Mouse (Mus musculus) kidney, postnatal 25 days (tissue): ENCODE results near the gene Hyal3.
"Not testable (repeated sequence)": the region's sequence is repeated elsewhere in the genome, so short reads cannot be mapped to it uniquely, and the experiment has no call there.

Experiments
- DNase-seq, 2 experiments: peaks; one replicate each; pipeline ENCODE4 v3.0.0; 2021; ENCODE audit warnings: mixed read lengths in 2 of 2

Gene Hyal3

GRCm38 (mm10) chr9:107550491-107551116 lies 30.0 kb upstream of the Hyal3 start:
- DNase-seq, result peak; percentile 84 to 95

GRCm38 (mm10) chr9:107551117-107551889 lies 29.3 kb upstream of the Hyal3 start, which contains the start of gene Rassf1:
Gene Rassf1 (plus strand): TSS chr9:107551555.
- DNase-seq, result peak; percentile 78 to 92

- no peak for DNase-seq
Observed at GRCm38 (mm10) chr9:107551890-107552355, 28.7 kb upstream of the Hyal3 start.

- peak in 1 of 2 experiments; percentile 42 for DNase-seq
Observed at GRCm38 (mm10) chr9:107552690-107553393, 27.8 kb upstream of the Hyal3 start.

DNA sequence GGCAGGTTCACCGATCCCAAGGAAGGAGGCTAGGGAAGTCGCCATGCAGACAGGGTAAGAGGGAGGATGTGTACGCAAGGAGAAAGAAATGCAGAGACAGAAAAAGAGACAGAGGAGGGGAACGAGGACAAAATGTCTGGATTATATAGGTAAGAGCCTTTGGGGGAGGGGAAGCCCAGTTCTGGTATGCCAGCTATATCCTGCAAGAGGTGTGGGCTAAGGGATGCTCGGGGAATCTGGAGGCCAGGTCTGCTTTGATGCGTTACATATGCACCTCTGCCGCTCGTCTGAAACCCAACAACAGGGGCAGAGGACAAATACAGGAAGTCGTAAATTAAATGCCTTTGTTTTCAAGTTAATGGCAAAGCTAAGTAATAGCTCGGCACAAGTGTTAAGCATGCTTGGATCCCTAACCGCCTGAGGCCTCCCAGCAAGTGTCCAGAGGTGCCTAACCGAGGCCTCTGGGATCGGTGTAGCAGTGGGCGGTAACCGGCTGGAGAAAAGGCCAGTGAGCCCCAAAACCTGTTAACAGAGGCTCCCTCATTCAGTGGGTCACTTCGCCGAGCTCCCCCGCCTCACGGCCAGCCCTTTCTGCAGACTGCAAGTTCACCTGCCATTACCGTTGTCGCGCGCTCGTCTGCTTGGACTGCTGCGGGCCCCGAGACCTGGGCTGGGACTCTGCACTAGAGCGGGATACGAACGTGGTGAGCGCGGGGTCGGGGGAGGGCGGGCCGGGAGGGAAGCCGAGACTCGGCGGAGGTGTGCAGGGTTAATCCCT lies 26.9 kb upstream of the Hyal3 start:
- peak in 1 of 2 experiments; percentile 79 for DNase-seq

DNA sequence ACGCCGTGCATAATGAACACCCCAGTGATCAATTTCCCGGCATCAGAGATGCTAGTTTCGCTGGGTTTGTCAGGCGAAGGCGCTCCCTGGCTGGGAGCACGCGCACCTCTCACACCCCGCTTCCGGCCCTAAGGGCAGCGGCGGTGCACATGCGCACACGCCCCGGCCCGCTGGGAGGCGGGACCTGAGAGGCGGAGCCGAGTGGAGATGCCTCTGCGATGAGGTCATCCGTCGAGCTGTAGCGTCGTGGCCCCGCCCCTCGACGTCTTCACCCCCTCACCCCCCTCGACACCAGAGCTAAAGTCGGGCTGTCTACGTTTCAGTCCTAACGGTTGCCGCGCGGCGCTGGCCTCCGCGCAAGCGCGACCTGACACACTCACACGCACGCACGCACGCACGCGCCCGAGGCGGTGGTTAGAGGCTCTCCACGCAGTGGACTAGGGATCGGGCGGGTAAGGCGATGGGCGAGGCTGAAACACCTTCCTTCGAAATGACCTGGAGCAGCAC lies 26.2 kb upstream of the Hyal3 start:
- DNase-seq, result peak; percentile 97

DNA sequence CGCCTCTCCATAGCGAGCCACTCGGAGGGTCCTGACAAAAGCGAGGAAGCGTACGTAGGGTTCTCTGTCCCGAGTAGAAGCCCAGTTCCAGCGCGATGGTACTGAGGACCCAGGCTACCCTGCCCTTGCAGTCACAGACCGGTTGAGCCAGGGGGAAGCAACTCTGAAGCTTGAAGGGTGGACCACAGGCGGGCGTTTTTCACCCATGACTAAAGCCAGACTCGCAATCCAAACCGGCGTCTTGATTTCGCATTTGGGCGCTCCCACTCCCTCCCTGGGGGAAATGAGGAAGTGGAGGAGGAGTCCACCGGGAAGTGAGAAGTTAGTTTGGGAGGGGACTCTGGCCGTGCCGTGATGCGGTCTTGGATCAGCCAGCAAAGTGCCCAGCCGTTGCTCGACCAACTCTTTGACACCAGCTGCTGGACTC lies 25.6 kb upstream of the Hyal3 start:
- DNase-seq, result peak; percentile 68 to 82

- no peak for DNase-seq
Observed at GRCm38 (mm10) chr9:107555701-107556100, 24.9 kb upstream of the Hyal3 start.

GRCm38 (mm10) chr9:107556346-107556745 lies 24.3 kb upstream of the Hyal3 start:
- DNase-seq, result peak in 1 of 2 experiments; percentile 54

DNA sequence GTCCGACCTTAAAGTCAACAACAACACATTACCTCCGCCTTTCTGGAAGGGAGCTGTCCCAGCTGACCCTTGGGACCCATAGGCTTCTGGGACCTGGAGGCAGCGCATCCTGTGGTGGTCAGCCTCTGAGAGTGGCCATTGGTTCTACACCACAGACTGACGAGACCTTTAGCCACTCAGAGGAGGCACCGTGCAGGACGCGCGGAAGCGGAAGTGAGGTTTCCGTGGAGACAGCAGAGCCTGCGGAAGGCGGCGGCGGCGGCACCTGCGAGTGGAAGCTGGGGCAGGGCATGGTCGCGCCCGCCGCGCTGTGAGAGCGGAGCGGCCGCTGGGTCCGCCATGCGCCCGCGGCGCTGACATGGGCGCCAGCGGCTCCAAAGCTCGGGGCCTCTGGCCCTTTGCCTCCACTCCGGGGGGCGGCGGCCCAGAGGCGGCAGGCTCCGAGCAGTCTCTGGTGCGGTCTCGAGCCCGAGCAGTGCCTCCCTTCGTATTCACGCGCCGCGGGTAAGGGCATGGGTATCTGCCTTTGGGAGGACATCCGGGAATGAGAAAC lies 17.5 kb upstream of the Hyal3 start, which contains the start of gene Tusc2:
TSS of gene Tusc2 (plus strand) at position 227 of the 553 bp plus-strand sequence.
- peak; percentile 96 to 99 for DNase-seq

DNA sequence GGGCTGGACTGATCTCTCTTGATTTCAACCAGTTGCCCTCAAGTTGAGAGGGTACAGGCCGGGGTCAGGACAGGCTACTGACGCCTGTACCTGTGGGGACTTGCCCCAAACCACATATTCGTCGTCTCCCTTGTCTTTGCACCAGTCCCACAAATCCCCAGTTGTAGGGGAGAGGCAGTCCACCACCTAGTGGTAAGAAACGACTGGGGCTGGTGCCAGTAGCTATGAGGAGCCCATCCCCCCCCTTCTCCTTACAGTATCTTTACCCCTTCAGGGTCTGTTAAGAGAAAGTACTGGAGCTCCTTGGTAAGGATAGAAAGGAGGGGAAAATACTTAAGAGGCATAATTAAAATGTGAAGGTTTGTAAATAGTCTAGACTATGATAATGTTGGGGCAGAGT lies 15.1 kb upstream of the Hyal3 start:
- not testable (repeated sequence) for DNase-seq

GRCm38 (mm10) chr9:107566041-107566709 lies 14.4 kb upstream of the Hyal3 start:
- DNase-seq, result peak; percentile 94 to 97

- peak; percentile 65 to 88 for DNase-seq
Observed at GRCm38 (mm10) chr9:107566855-107567254, 13.8 kb upstream of the Hyal3 start.

GRCm38 (mm10) chr9:107567702-107568319 lies 12.8 kb upstream of the Hyal3 start, which contains the start of gene Hyal2:
Gene Hyal2 (plus strand): TSS chr9:107567945.
- peak; percentile 88 to 95 for DNase-seq

DNA sequence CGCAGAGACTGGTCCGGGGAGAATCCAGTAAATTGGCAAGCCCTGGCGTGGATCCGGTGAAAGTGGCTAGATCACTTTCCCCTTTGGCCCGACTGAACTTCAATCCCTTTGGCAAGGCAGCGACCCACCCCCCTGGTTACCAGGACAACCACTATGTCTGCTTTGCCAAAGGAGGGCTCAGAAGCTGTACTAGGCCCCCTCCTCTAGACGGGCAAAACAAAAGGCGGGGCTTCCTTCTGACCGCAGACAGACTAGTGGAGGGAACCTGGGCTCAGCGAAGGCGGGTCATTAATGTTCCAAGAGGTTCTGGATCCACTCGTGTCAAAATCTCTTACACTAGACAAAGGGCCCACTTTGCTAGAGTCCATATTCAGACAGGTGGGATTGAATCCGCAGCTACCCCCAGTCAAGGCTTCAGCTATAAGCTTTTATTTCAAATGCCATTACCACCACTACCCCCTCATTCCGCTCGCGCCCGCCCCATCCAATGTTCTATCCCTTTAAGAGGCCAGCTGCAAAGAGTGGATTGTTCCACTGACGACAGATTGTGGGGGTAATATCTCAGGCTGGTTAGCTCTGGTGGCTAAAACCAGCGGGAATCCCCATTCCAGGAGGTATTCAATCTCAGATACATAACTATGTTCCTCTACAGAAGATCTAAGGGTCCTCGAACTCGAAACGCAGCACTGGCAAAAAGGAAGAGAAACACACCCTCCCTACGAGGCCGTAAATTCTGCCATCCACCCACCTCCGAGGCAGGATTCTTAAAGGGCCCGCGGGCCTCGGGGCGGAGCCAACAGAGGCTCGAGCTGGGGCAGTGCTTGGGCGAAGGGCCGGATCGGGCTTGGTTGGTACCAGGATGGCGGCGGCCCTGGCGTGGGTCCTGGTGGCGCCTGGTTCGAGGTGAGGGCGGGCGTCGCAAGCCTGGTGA lies 12.0 kb upstream of the Hyal3 start:
- DNase-seq, result peak; percentile 89 to 95

DNA sequence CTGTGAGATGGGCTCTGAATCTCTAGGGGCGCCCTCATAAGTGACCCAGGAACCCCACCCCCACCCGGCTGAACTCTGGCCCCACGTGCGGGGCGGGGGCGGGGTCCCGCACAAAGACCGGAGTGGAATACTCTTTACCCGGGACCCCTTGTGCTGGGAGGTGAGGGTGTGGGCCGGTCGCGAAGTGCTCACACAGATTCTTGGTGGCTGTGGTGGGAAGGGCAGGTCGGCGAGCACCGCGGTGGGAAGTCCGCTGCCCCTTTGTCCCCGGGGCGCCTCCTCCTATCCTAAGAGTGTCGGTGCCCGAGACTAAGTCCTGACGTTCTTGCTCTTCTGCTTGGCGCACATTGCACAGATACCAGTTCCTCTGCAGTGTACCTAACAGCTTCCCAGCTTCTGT lies 11.3 kb upstream of the Hyal3 start:
- DNase-seq, result no peak

GRCm38 (mm10) chr9:107570016-107570415 lies 10.6 kb upstream of the Hyal3 start:
- DNase-seq, result no peak

DNA sequence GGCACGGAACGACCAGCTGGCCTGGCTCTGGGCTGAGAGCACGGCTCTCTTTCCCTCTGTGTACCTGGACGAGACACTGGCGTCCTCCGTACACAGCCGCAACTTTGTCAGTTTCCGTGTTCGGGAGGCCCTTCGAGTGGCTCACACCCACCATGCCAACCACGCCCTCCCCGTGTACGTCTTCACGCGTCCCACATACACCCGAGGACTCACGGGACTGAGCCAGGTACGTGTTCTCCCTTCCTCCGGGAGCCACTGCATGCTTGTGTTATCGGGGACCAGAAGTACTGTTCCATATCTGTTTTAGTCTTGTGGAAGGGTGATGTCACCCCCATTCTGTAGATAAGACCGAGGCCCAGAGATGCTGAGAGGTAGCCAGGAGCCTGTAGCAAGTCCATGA lies 9.8 kb upstream of the Hyal3 start:
- DNase-seq, result peak in 1 of 2 experiments; percentile 55

- DNase-seq, result peak in 1 of 2 experiments; percentile 55
Observed at GRCm38 (mm10) chr9:107571534-107572326, 8.9 kb upstream of the Hyal3 start.
